18 mouse cellular contexts compared by ENCODE assay signal in genomic region chr19:17813449-17813990, GRCm38 (mm10). TPM values are rescaled to one million over a fixed set of nuclear protein-coding genes. Genes with fewer than 3 reads are reported as not detected.
A peak's percentile ranks its signal among the peaks of the same experiment; 100 is the strongest.
DNase-seq lines count a peak whose midpoint lies in the region; ATAC-seq and TF ChIP-seq lines count a peak whose summit lies in the region.
"Had no signal": no experiment of that assay in that cellular context is flagged by ENCODE, and none has a peak within 500 bp of the region (broad histone marks: within the 10 kb centered on the region; RNA-seq: fewer than 3 reads in every experiment).

No protein-coding gene starts in this region.

- no peaks in the 10 kb centered on the region for H3K36me3 ChIP-seq in liver, postnatal 0 days (replicated peaks; ENCODE audit: insufficient read depth, low read length)
- H3K36me3 ChIP-seq in stomach, embryonic 14.5 days (ENCODE audit: control insufficient read depth, insufficient read depth, low read length) = no peaks in the 10 kb centered on the region
- no peaks in the 10 kb centered on the region for H3K36me3 ChIP-seq in stomach, postnatal 0 days (ENCODE audit: control insufficient read depth, insufficient read depth, low read length)
- H3K36me3 ChIP-seq in small intestine, adult 2 months (ENCODE audit: control insufficient read depth, insufficient read depth, low read length) = no peaks in the 10 kb centered on the region
- no peaks in the 10 kb centered on the region for H3K36me3 ChIP-seq in limb, embryonic 10.5 days
- H3K36me3 ChIP-seq: embryonic facial prominence, embryonic 15.5 days; forebrain, embryonic 10.5 days; heart, embryonic 12.5 days had no signal

- TF ChIP-seq CTCF in liver, postnatal 0 days (IDR thresholded peaks at IDR 0.05; ENCODE audit: low read depth) = no peak
- TF ChIP-seq CTCF in stomach, postnatal 0 days (IDR thresholded peaks at IDR 0.05; ENCODE audit: low read depth) = no peak
- no peak for TF ChIP-seq CTCF in small intestine, adult 2 months (IDR thresholded peaks at IDR 0.05; ENCODE audit: extremely low read depth, insufficient read length, insufficient replicate concordance, low read depth, low read length)

- DNase-seq in liver, postnatal 0 days = no peak
- DNase-seq in liver = no peak
- DNase-seq in stomach, postnatal 0 days (ENCODE audit: low spot score) = no peak
- DNase-seq in limb, embryonic 10.5 days (ENCODE audit: low spot score) = no peak
- DNase-seq: adrenal gland, adult 2 months; adrenal gland, postnatal 25 days; cerebellum, adult 18-20 months; cerebellum, postnatal 10 days; gastrocnemius, adult 2 months; gastrocnemius, postnatal 25 days had no signal

- 0 out of 2 replicates have a peak, but pooled peaks cover 3% of the 10 kb centered on the region for H3K4me1 ChIP-seq in liver, postnatal 0 days (ENCODE audit: insufficient read depth)
- no peaks in the 10 kb centered on the region for H3K4me1 ChIP-seq in stomach, embryonic 14.5 days (ENCODE audit: control insufficient read depth, insufficient read depth, low read length)
- H3K4me1 ChIP-seq in stomach, postnatal 0 days (replicated peaks; ENCODE audit: control insufficient read depth, insufficient read depth) = no peaks in the 10 kb centered on the region
- peaks cover 17% of the 10 kb centered on the region for H3K4me1 ChIP-seq in small intestine, adult 2 months (ENCODE audit: control insufficient read depth, insufficient read depth, insufficient read length, low read length)
- H3K4me1 ChIP-seq in limb, embryonic 10.5 days = no peaks in the 10 kb centered on the region; the same call in 1 of the 2 replicates
- H3K4me1 ChIP-seq: forebrain, embryonic 10.5 days had no signal

- no peak overlapping the region for H3K4me3 ChIP-seq in liver, postnatal 0 days (ENCODE audit: low read depth, low read length)
- H3K4me3 ChIP-seq in stomach, embryonic 14.5 days (ENCODE audit: low read depth, low read length) = no peak overlapping the region
- H3K4me3 ChIP-seq in stomach, postnatal 0 days (ENCODE audit: low read depth, low read length) = no peak overlapping the region
- H3K4me3 ChIP-seq in small intestine, adult 2 months (ENCODE audit: low read depth, low read length) = no peak overlapping the region
- H3K4me3 ChIP-seq in limb, embryonic 10.5 days = no peak overlapping the region
- H3K4me3 ChIP-seq: embryonic facial prominence, embryonic 15.5 days; erythroblast, embryonic 14.5 days; forebrain, embryonic 10.5 days; gastrocnemius, adult 2 months; heart, embryonic 12.5 days had no signal

- no peak for TF ChIP-seq POLR2A in small intestine, adult 2 months (IDR thresholded peaks at IDR 0.05; ENCODE audit: low read depth, low read length)

- 53% methylated on average over 5 of the region's 5 CpGs for WGBS in liver, postnatal 0 days (ENCODE audit: insufficient replicate concordance)
- WGBS in stomach, embryonic 14.5 days = 40% methylated on average over 5 of the region's 5 CpGs
- 28% methylated on average over 5 of the region's 5 CpGs for WGBS in stomach, postnatal 0 days
- WGBS in small intestine, adult 2 months = 23% methylated on average over 5 of the region's 5 CpGs
- 85% methylated on average over 5 of the region's 5 CpGs for WGBS in limb, embryonic 10.5 days

- peak; percentile 49; the same call in 1 of the 2 replicates for TF ChIP-seq EP300 in liver, postnatal 0 days (IDR thresholded peaks at IDR 0.05; ENCODE audit: low read depth)
- TF ChIP-seq EP300 in stomach, postnatal 0 days (optimal IDR thresholded peaks at IDR 0.05) = no peak

- no peaks in the 10 kb centered on the region for H3K9me3 ChIP-seq in liver, postnatal 0 days (ENCODE audit: low read length)
- H3K9me3 ChIP-seq in stomach, embryonic 14.5 days (ENCODE audit: control insufficient read depth, low read depth, low read length) = no peaks in the 10 kb centered on the region
- no peaks in the 10 kb centered on the region for H3K9me3 ChIP-seq in stomach, postnatal 0 days (ENCODE audit: control insufficient read depth, low read length)
- no peaks in the 10 kb centered on the region for H3K9me3 ChIP-seq in limb, embryonic 10.5 days (replicated peaks)
- H3K9me3 ChIP-seq: embryonic facial prominence, embryonic 15.5 days; forebrain, embryonic 10.5 days; heart, embryonic 12.5 days had no signal

- no peak overlapping the region for H3K27ac ChIP-seq in liver, postnatal 0 days (ENCODE audit: low read depth)
- no peak overlapping the region for H3K27ac ChIP-seq in stomach, embryonic 14.5 days (ENCODE audit: low read length)
- H3K27ac ChIP-seq in stomach, postnatal 0 days (replicated peaks) = no peak overlapping the region
- peak overlapping the region; percentile 60; the same call in 1 of the 2 replicates for H3K27ac ChIP-seq in small intestine, adult 2 months (ENCODE audit: insufficient read depth, low read depth, low read length)
- no peak overlapping the region for H3K27ac ChIP-seq in limb, embryonic 10.5 days
- H3K27ac ChIP-seq: embryonic facial prominence, embryonic 15.5 days; forebrain, embryonic 10.5 days; gastrocnemius, adult 2 months had no signal

- H3K4me2 ChIP-seq in liver, postnatal 0 days (ENCODE audit: low read depth, low read length) = no peak overlapping the region
- no peak overlapping the region for H3K4me2 ChIP-seq in stomach, embryonic 14.5 days (replicated peaks; ENCODE audit: low read depth, low read length)
- H3K4me2 ChIP-seq in stomach, postnatal 0 days (replicated peaks; ENCODE audit: low read depth) = no peak overlapping the region
- H3K4me2 ChIP-seq: embryonic facial prominence, embryonic 15.5 days; heart, embryonic 12.5 days had no signal

- no peaks in the 10 kb centered on the region for H3K27me3 ChIP-seq in liver, postnatal 0 days (ENCODE audit: insufficient read depth, low read length)
- H3K27me3 ChIP-seq in stomach, embryonic 14.5 days (ENCODE audit: control insufficient read depth, insufficient read depth, low read length) = no peaks in the 10 kb centered on the region
- no peaks in the 10 kb centered on the region for H3K27me3 ChIP-seq in stomach, postnatal 0 days (ENCODE audit: control insufficient read depth, insufficient read depth, low read length)
- H3K27me3 ChIP-seq in small intestine, adult 2 months (ENCODE audit: control insufficient read depth, insufficient read depth, low read length) = no peaks in the 10 kb centered on the region
- no peaks in the 10 kb centered on the region for H3K27me3 ChIP-seq in limb, embryonic 10.5 days (ENCODE audit: low read depth, poor library complexity, severe bottlenecking)
- H3K27me3 ChIP-seq: CH12.LX; embryonic facial prominence, embryonic 15.5 days; heart, embryonic 12.5 days had no signal

- H3K9ac ChIP-seq in liver, postnatal 0 days (replicated peaks) = no peak overlapping the region
- H3K9ac ChIP-seq in stomach, embryonic 14.5 days (replicated peaks; ENCODE audit: low read depth, low read length) = no peak overlapping the region
- H3K9ac ChIP-seq in stomach, postnatal 0 days (ENCODE audit: low read length) = no peak overlapping the region
- H3K9ac ChIP-seq: embryonic facial prominence, embryonic 15.5 days; heart, embryonic 12.5 days had no signal

- no peak for ATAC-seq in liver, postnatal 0 days
- ATAC-seq in stomach, embryonic 14.5 days (ENCODE audit: insufficient number of reproducible peaks, insufficient read depth, low FRiP score, low read depth) = peak; percentile 10; the same call in 1 of the 2 replicates
- ATAC-seq in stomach, postnatal 0 days (ENCODE audit: low FRiP score, low TSS enrichment) = no peak
- ATAC-seq: forebrain, embryonic 14.5 days had no signal

RNA-seq across cellular contexts. Expression of gene Pcsk5, which starts 23.9 kb away (rescaled TPM):
- 3.8 and 4.1 TPM in 2 replicates for polyA plus RNA-seq in liver, postnatal 0 days (2015; fragmentation: Nextera tagmentation; extraction: Ambion mirVana)
- polyA plus RNA-seq in stomach, embryonic 14.5 days (2014; fragmentation: Nextera tagmentation; extraction: Ambion mirVana) = 17.9 and 19.7 TPM in 2 replicates
- 4.2 and 4.3 TPM in 2 replicates for polyA plus RNA-seq in stomach, postnatal 0 days (2015; fragmentation: Nextera tagmentation; extraction: Ambion mirVana)
- 16.6 and 32.8 TPM in 2 replicates for polyA plus RNA-seq in small intestine, adult 2 months (2012; rRNA removed)
- polyA plus RNA-seq in limb, embryonic 10.5 days (2016; fragmentation: Nextera tagmentation; extraction: Ambion mirVana) = 9.5 and 11.6 TPM in 2 replicates
- polyA plus RNA-seq: erythroblast, embryonic 14.5 days had no signal
